Mouse (Mus musculus): Measurements from ENCODE around the gene Hspa12b. TPM values are rescaled to one million over a fixed set of nuclear protein-coding genes. Genes with fewer than 3 reads are reported as not detected.

Gene Hspa12b
- polyA plus RNA-seq, 1 experiment from 2014 or later, result 8.4 TPM

GRCm38 (mm10) chr2:131125964-131126815 lies 890 bp upstream of the Hspa12b start:
- no peaks in the 10 kb centered on the region for H3K27me3 ChIP-seq (replicated peaks; ENCODE audit: control insufficient read depth, insufficient read depth, low read length)
- no peak overlapping the region for H3K4me2 ChIP-seq (ENCODE audit: low read depth, low read length)
- H3K9ac ChIP-seq (ENCODE audit: low read depth, low read length), result peak overlapping the region; percentile 80
- 59% methylated on average over 9 of the region's 9 CpGs for WGBS
- no peak for ATAC-seq
- no peaks in the 10 kb centered on the region for H3K9me3 ChIP-seq (ENCODE audit: control insufficient read depth, low read length)
- no peaks in the 10 kb centered on the region for H3K36me3 ChIP-seq (ENCODE audit: control insufficient read depth, insufficient read depth, low read length)
- H3K4me3 ChIP-seq (ENCODE audit: low read length), result no peak overlapping the region
- H3K4me1 ChIP-seq (ENCODE audit: control insufficient read depth, insufficient read depth, low read length), result peaks cover 25% of the 10 kb centered on the region
- no peak overlapping the region; the same call in 1 of the 2 replicates for H3K27ac ChIP-seq (ENCODE audit: low read length)

GRCm38 (mm10) chr2:131128211-131128610 lies 1.1 kb downstream of the Hspa12b start:
- no peak overlapping the region for H3K27ac ChIP-seq (ENCODE audit: low read length)

GRCm38 (mm10) chr2:131128636-131129157 lies 1.6 kb downstream of the Hspa12b start:
- H3K4me3 ChIP-seq (ENCODE audit: low read length), result no peak overlapping the region
- H3K27me3 ChIP-seq (replicated peaks; ENCODE audit: control insufficient read depth, insufficient read depth, low read length), result no peaks in the 10 kb centered on the region
- no peak for ATAC-seq
- 0 out of 2 replicates have a peak overlapping the region, but pooled peaks have one; percentile 80 for H3K9ac ChIP-seq (ENCODE audit: low read depth, low read length)
- peak overlapping the region; percentile 77; the same call in 1 of the 2 replicates for H3K4me2 ChIP-seq (ENCODE audit: low read depth, low read length)
- peaks cover 25% of the 10 kb centered on the region for H3K4me1 ChIP-seq (ENCODE audit: control insufficient read depth, insufficient read depth, low read length)
- H3K9me3 ChIP-seq (ENCODE audit: control insufficient read depth, low read length), result no peaks in the 10 kb centered on the region
- H3K36me3 ChIP-seq (ENCODE audit: control insufficient read depth, insufficient read depth, low read length), result no peaks in the 10 kb centered on the region
- H3K27ac ChIP-seq (ENCODE audit: low read length), result no peak overlapping the region
- 76% methylated on average over 3 of the region's 3 CpGs for WGBS

More at GRCm38 (mm10) chr2:131128211-131128610, 1.1 kb downstream of the Hspa12b start:
- Histone ChIP-seq H3K4me1 (ENCODE audit: control insufficient read depth, insufficient read depth, low read length) (peaks cover 25% of the 10 kb centered on the region), H3K9ac (ENCODE audit: low read depth, low read length) (peak overlapping the region; percentile 80), H3K27me3 (replicated peaks; ENCODE audit: control insufficient read depth, insufficient read depth, low read length) (no peaks in the 10 kb centered on the region), H3K9me3 (ENCODE audit: control insufficient read depth, low read length) (no peaks in the 10 kb centered on the region), H3K4me2 (ENCODE audit: low read depth, low read length) (peak overlapping the region; percentile 77), H3K36me3 (ENCODE audit: control insufficient read depth, insufficient read depth, low read length) (no peaks in the 10 kb centered on the region), H3K4me3 (ENCODE audit: low read length) (peak overlapping the region; percentile 60)
- no peak for ATAC-seq
- WGBS, result 86% methylated on average over 5 of the region's 5 CpGs

- H3K27ac ChIP-seq (ENCODE audit: low read length), result no peak overlapping the region
- no peaks in the 10 kb centered on the region for H3K9me3 ChIP-seq (ENCODE audit: control insufficient read depth, low read length)
- H3K4me3 ChIP-seq (ENCODE audit: low read length), result no peak overlapping the region
- H3K4me2 ChIP-seq (ENCODE audit: low read depth, low read length), result no peak overlapping the region
- no peak overlapping the region for H3K9ac ChIP-seq (ENCODE audit: low read depth, low read length)
- H3K4me1 ChIP-seq (ENCODE audit: control insufficient read depth, insufficient read depth, low read length), result peaks cover 25% of the 10 kb centered on the region
- 0 out of 2 replicates have a peak, but pooled peaks have one; percentile 9 for ATAC-seq
- WGBS, result 59% methylated on average over 5 of the region's 5 CpGs
- H3K36me3 ChIP-seq (ENCODE audit: control insufficient read depth, insufficient read depth, low read length), result no peaks in the 10 kb centered on the region
- H3K27me3 ChIP-seq (replicated peaks; ENCODE audit: control insufficient read depth, insufficient read depth, low read length), result no peaks in the 10 kb centered on the region
Measured at GRCm38 (mm10) chr2:131129836-131130235, 2.8 kb downstream of the Hspa12b start.

GRCm38 (mm10) chr2:131130849-131131248 lies 3.8 kb downstream of the Hspa12b start:
- WGBS, result 61% methylated on average over 2 of the region's 2 CpGs
- Histone ChIP-seq H3K27ac (ENCODE audit: low read length) (no peak overlapping the region), H3K36me3 (ENCODE audit: control insufficient read depth, insufficient read depth, low read length) (no peaks in the 10 kb centered on the region), H3K9ac (ENCODE audit: low read depth, low read length) (no peak overlapping the region), H3K9me3 (ENCODE audit: control insufficient read depth, low read length) (no peaks in the 10 kb centered on the region), H3K27me3 (replicated peaks; ENCODE audit: control insufficient read depth, insufficient read depth, low read length) (no peaks in the 10 kb centered on the region), H3K4me1 (ENCODE audit: control insufficient read depth, insufficient read depth, low read length) (peaks cover 25% of the 10 kb centered on the region), H3K4me3 (ENCODE audit: low read length) (no peak overlapping the region), H3K4me2 (ENCODE audit: low read depth, low read length) (no peak overlapping the region)
- no peak for ATAC-seq

GRCm38 (mm10) chr2:131132111-131132888 lies 5.2 kb downstream of the Hspa12b start:
- WGBS, result 84% methylated on average over 10 of the region's 10 CpGs
- H3K9me3 ChIP-seq (ENCODE audit: control insufficient read depth, low read length), result no peaks in the 10 kb centered on the region
- H3K4me1 ChIP-seq (ENCODE audit: control insufficient read depth, insufficient read depth, low read length), result peaks cover 15% of the 10 kb centered on the region
- H3K36me3 ChIP-seq (ENCODE audit: control insufficient read depth, insufficient read depth, low read length), result no peaks in the 10 kb centered on the region
- no peak overlapping the region for H3K4me2 ChIP-seq (ENCODE audit: low read depth, low read length)
- no peak overlapping the region for H3K4me3 ChIP-seq (ENCODE audit: low read length)
- H3K27ac ChIP-seq (ENCODE audit: low read length), result no peak overlapping the region
- no peak overlapping the region for H3K9ac ChIP-seq (ENCODE audit: low read depth, low read length)
- H3K27me3 ChIP-seq (replicated peaks; ENCODE audit: control insufficient read depth, insufficient read depth, low read length), result no peaks in the 10 kb centered on the region
- no peak for ATAC-seq

- no peak within 1 kb of the TSS for H3K9ac ChIP-seq (ENCODE audit: low read depth, low read length)
- 87% methylated on average over 9 of the region's 9 CpGs for WGBS
Measured at GRCm38 (mm10) chr2:131132930-131133547, 6.0 kb downstream of the Hspa12b start, which contains the start of gene Gm11037. Gene Gm11037 (plus strand): TSS chr2:131133497.

GRCm38 (mm10) chr2:131134381-131134780 lies 7.3 kb downstream of the Hspa12b start:
- Histone ChIP-seq H3K4me2 (ENCODE audit: low read depth, low read length) (no peak overlapping the region), H3K9me3 (ENCODE audit: control insufficient read depth, low read length) (no peaks in the 10 kb centered on the region), H3K9ac (ENCODE audit: low read depth, low read length) (no peak overlapping the region), H3K36me3 (ENCODE audit: control insufficient read depth, insufficient read depth, low read length) (no peaks in the 10 kb centered on the region), H3K4me3 (ENCODE audit: low read length) (no peak overlapping the region), H3K27me3 (replicated peaks; ENCODE audit: control insufficient read depth, insufficient read depth, low read length) (no peaks in the 10 kb centered on the region), H3K27ac (ENCODE audit: low read length) (0 out of 2 replicates have a peak overlapping the region, but pooled peaks have one; percentile 30), H3K4me1 (ENCODE audit: control insufficient read depth, insufficient read depth, low read length) (peaks cover 2% of the 10 kb centered on the region)
- no peak for ATAC-seq
- WGBS, result 42% methylated on average over 1 of the region's 1 CpGs

More at GRCm38 (mm10) chr2:131132930-131133547, 6.0 kb downstream of the Hspa12b start, which contains the start of gene Gm11037:
- H3K27me3 ChIP-seq (replicated peaks; ENCODE audit: control insufficient read depth, insufficient read depth, low read length), result no peaks in the 10 kb centered on the region
- no peaks in the 10 kb centered on the region for H3K36me3 ChIP-seq (ENCODE audit: control insufficient read depth, insufficient read depth, low read length)
- no peak within 1 kb of the TSS for H3K4me3 ChIP-seq (ENCODE audit: low read length)
- ATAC-seq, result no peak
- H3K4me2 ChIP-seq (ENCODE audit: low read depth, low read length), result no peak within 1 kb of the TSS
- no peak within 1 kb of the TSS for H3K27ac ChIP-seq (ENCODE audit: low read length)
- peaks cover 11% of the 10 kb centered on the region; the same call in 1 of the 2 replicates for H3K4me1 ChIP-seq (ENCODE audit: control insufficient read depth, insufficient read depth, low read length)
- no peaks in the 10 kb centered on the region for H3K9me3 ChIP-seq (ENCODE audit: control insufficient read depth, low read length)

Data from intestine, embryonic 16.5 days (tissue).